Mouse (Mus musculus) activated CD4-positive, CD25-positive, alpha-beta regulatory T cell, adult 4 months (primary cell): ENCODE results near the gene Parn. TPM values are rescaled to one million over a fixed set of nuclear protein-coding genes. Genes with fewer than 3 reads are reported as not detected.

Source experiments
- polyA plus RNA-seq, 2 experiments: library from polyadenylated mRNA; unstranded; fragments of 100-300 nt; shearing (Covaris generic); gene quantifications; one replicate each; pipeline ENCODE4 v1.2.1; 2017

Parn gene
- polyA plus RNA-seq, 2 experiments from 2014 or later: 28.1 to 32.5 TPM

Other genes starting within 250 kb of the Parn start
- gene Bfar, start 3.7 kb upstream of the Parn start, polyA plus RNA-seq: 10 to 100 TPM; 45.0 to 56.9 TPM
- 1 to 10 TPM; 9.2 to 9.4 TPM for gene 3110001I22Rik, start 3.8 kb upstream of the Parn start, polyA plus RNA-seq
- gene Pla2g10, start 62.8 kb upstream of the Parn start, polyA plus RNA-seq: not detected
- 10 to 100 TPM; 44.8 to 49.4 TPM for gene Rrn3, start 112.5 kb upstream of the Parn start, polyA plus RNA-seq
- 100 to 1,000 TPM; 156 to 160 TPM for gene Ntan1, start 150.7 kb upstream of the Parn start, polyA plus RNA-seq
- gene Pdxdc1, start 235.0 kb upstream of the Parn start, polyA plus RNA-seq: 10 to 100 TPM; 18.9 to 20.4 TPM
- 1 to 10 TPM in 1 of 2 experiments, under 1 TPM in 1; 0.24 to 1.4 TPM for gene Mpv17l, start 235.0 kb upstream of the Parn start, polyA plus RNA-seq